Mouse (Mus musculus) small intestine, adult 2 months (tissue): ENCODE data around the gene Spata16.

Source experiments
- CTCF ChIP-seq: fragments of 200-500 bp; IDR thresholded peaks from 2 replicates; pipeline ENCODE4 v1.5.1; 2012; ENCODE audit warnings: low read depth, mild to moderate bottlenecking, control low read depth, inconsistent platforms, low read length, moderate library complexity, mixed read lengths; ENCODE audit not compliant: insufficient replicate concordance, insufficient read length; ENCODE audit errors: extremely low read depth
- POLR2A ChIP-seq: fragments of 200-500 bp; IDR thresholded peaks from 2 replicates; pipeline ENCODE4 v1.6.1; 2012; ENCODE audit warnings: low read depth, mild to moderate bottlenecking, control low read depth, inconsistent platforms, low read length, moderate library complexity

- TF ChIP-seq POLR2A (no peak), CTCF (no peak)
Measured at GRCm38 (mm10) chr3:27030067-27030857, 392.8 kb downstream of the Spata16 start.
